ENCODE assay signal across 17 mouse cellular contexts in the genomic region with DNA sequence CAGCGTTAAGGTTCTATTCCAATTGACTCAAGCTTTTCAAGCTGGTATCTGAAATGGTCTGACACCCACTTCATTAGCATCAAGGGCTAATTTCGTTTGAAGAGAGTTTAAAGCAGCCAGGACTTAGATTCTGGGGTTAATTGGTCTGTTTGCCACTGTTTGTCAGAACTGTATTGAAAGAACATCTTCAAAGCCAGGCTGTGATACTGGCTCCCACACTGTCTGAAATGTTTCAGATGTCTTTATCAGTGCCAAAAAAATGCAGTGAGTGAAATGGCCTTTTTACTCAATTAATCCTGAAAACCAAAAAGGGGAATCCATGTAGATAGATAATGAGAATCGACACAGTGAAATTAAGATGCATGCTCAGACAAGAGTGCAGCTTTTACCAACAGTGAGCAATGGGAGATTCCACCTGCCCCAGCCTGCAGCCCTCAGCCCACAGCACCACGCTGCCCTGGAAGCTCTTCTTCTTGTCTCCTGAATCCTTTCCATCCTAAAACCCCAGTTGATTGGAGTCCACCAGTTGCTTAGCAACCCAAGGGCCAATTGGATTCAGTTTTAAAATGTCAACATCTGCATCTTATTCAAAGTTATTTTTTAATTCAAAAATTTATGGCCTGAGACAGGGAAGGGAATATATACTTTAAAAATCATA.
DNase-seq lines count a peak whose midpoint lies in the region; ATAC-seq and TF ChIP-seq lines count a peak whose summit lies in the region.
"Had no signal": no experiment of that assay in that cellular context is flagged by ENCODE, and none has a peak within 500 bp of the region (broad histone marks: within the 10 kb centered on the region; RNA-seq: fewer than 3 reads in every experiment).

No protein-coding gene starts in this region.

- no peaks in the 10 kb centered on the region for H3K27me3 ChIP-seq in kidney, embryonic 15.5 days
- H3K27me3 ChIP-seq in forebrain, embryonic 16.5 days (replicated peaks; ENCODE audit: control insufficient read depth, insufficient read depth, low read length), result no peaks in the 10 kb centered on the region
- H3K27me3 ChIP-seq: heart, embryonic 13.5 days; intestine, embryonic 15.5 days had no signal

- no peak for DNase-seq in kidney, adult 8-10 months
- peak; percentile 79 for DNase-seq in Muller cell, postnatal 12 days (ENCODE audit: inconsistent ontology term)
- DNase-seq in brain, embryonic 14.5 days (ENCODE audit: low read depth), result peak; percentile 81
- DNase-seq in heart, postnatal 4 days, result no peak
- no peak for DNase-seq in thymus, adult 18-20 months
- DNase-seq: cerebellum, postnatal 25 days; heart, adult 11 months; heart, postnatal 36 days; liver, postnatal 0 days; lung, postnatal 14 days; right cerebral cortex, adult 18-20 months; spleen, adult 18-20 months; thymus, adult 2 months had no signal

- H3K4me3 ChIP-seq in kidney, embryonic 15.5 days (replicated peaks), result no peak overlapping the region
- no peak overlapping the region for H3K4me3 ChIP-seq in forebrain, embryonic 16.5 days (replicated peaks; ENCODE audit: low read length)
- H3K4me3 ChIP-seq: heart, embryonic 13.5 days; intestine, embryonic 15.5 days had no signal

- 26% methylated on average over 4 of the region's 4 CpGs for WGBS in kidney, embryonic 15.5 days
- WGBS in forebrain, embryonic 16.5 days, result 10% methylated on average over 4 of the region's 4 CpGs

- ATAC-seq in kidney, embryonic 15.5 days (replicated peaks; ENCODE audit: low FRiP score), result no peak
- 0 out of 2 replicates have a peak, but pooled peaks have one; percentile 44 for ATAC-seq in forebrain, embryonic 16.5 days
- ATAC-seq: intestine, embryonic 15.5 days; liver, postnatal 0 days had no signal

- peak overlapping the region; percentile 72; the same call in 1 of the 2 replicates for H3K27ac ChIP-seq in kidney, embryonic 15.5 days
- no peak overlapping the region for H3K27ac ChIP-seq in forebrain, embryonic 16.5 days (ENCODE audit: low read length)
- H3K27ac ChIP-seq: heart, embryonic 13.5 days; intestine, embryonic 15.5 days had no signal

- H3K4me2 ChIP-seq in kidney, embryonic 15.5 days, result no peak overlapping the region
- no peak overlapping the region for H3K4me2 ChIP-seq in forebrain, embryonic 16.5 days (ENCODE audit: low read length)
- H3K4me2 ChIP-seq: heart, embryonic 13.5 days; intestine, embryonic 15.5 days had no signal

- H3K9ac ChIP-seq in kidney, embryonic 15.5 days, result no peak overlapping the region
- H3K9ac ChIP-seq in forebrain, embryonic 16.5 days (replicated peaks; ENCODE audit: low read depth, low read length), result no peak overlapping the region
- H3K9ac ChIP-seq: heart, embryonic 13.5 days; intestine, embryonic 15.5 days; liver, postnatal 0 days had no signal

- no peak for TF ChIP-seq CTCF in brain, embryonic 14.5 days (IDR thresholded peaks at IDR 0.05; ENCODE audit: borderline replicate concordance, extremely low read depth, insufficient read depth, insufficient read length)

- no peaks in the 10 kb centered on the region for H3K36me3 ChIP-seq in kidney, embryonic 15.5 days
- H3K36me3 ChIP-seq in forebrain, embryonic 16.5 days (ENCODE audit: control insufficient read depth, insufficient read depth), result no peaks in the 10 kb centered on the region
- H3K36me3 ChIP-seq: heart, embryonic 13.5 days; intestine, embryonic 15.5 days had no signal

- peaks cover 38% of the 10 kb centered on the region for H3K4me1 ChIP-seq in kidney, embryonic 15.5 days
- H3K4me1 ChIP-seq in forebrain, embryonic 16.5 days (replicated peaks; ENCODE audit: control insufficient read depth, insufficient read depth, low read length), result peaks cover 28% of the 10 kb centered on the region

- no peaks in the 10 kb centered on the region for H3K9me3 ChIP-seq in kidney, embryonic 15.5 days (replicated peaks)
- H3K9me3 ChIP-seq in forebrain, embryonic 16.5 days (ENCODE audit: control insufficient read depth, low read length), result no peaks in the 10 kb centered on the region
- H3K9me3 ChIP-seq: heart, embryonic 13.5 days; intestine, embryonic 15.5 days had no signal

- no peak for TF ChIP-seq POLR2A in brain, embryonic 14.5 days (IDR thresholded peaks at IDR 0.05; ENCODE audit: borderline replicate concordance, extremely low read depth, insufficient read depth, insufficient read length, poor library complexity, severe bottlenecking)

Comparison
In these comparisons a context has a peak if more than half of its experiments do, and no peak if none do; other contexts are left out.
1. DNase-seq: peak in Muller cell, postnatal 12 days (single experiment) and brain, embryonic 14.5 days (single experiment); none in kidney, adult 8-10 months (0 of 2), heart, postnatal 4 days (single experiment) and thymus, adult 18-20 months (0 of 2).